Mouse (Mus musculus) brain, embryonic 14.5 days (tissue): ENCODE data around the gene Gm49321.

Experiments used
- CTCF ChIP-seq: fragments of 200-500 bp; IDR thresholded peaks from 2 replicates; pipeline ENCODE4 v1.5.1; 2012; ENCODE audit warnings: inconsistent platforms, mild to moderate bottlenecking, moderate library complexity, borderline replicate concordance; ENCODE audit not compliant: insufficient read depth, insufficient read length; ENCODE audit errors: extremely low read depth
- POLR2A ChIP-seq: fragments of 200-500 bp; IDR thresholded peaks from 2 replicates; pipeline ENCODE4 v1.6.1; 2012; ENCODE audit warnings: mild to moderate bottlenecking, inconsistent platforms, borderline replicate concordance; ENCODE audit not compliant: poor library complexity, insufficient read depth, insufficient read length, severe bottlenecking; ENCODE audit errors: extremely low read depth

GRCm38 (mm10) chr12:73958830-73959229, 21.4 kb downstream of the Gm49321 start:
- TF ChIP-seq CTCF (no peak), POLR2A (no peak)
